Mouse (Mus musculus): ENCODE results near the gene Apoa4. TPM values are rescaled to one million over a fixed set of nuclear protein-coding genes. Genes with fewer than 3 reads are reported as not detected.

The Apoa4 gene
- polyA plus RNA-seq, 1 experiment, result not detected

DNA sequence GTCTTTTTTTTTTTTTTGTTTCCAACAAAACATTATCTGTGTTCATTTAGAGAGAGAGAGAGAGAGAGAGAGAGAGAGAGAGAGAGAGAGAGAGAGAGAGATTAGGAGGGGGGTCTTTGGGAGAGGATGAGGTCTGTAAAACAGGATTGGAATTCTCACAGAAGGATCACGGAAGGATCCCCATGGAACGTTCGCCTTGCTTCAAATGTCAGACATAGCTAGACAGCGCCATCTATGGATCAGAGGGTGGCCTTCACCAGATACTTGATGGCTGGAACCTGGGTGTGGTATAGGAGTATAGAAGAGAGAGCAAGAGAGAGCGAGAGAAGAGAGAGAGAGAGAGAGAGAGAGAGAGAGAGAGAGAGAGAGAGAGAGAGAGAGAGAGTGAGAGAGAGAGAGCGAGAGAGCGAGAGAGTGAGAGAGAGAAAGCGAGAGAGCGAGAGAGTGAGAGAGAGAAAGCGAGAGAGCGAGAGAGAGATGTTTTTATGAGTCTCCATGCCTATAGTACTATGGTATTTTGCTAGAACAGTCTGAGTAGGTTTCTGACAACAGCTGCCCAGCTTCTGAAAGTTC, 6.3 kb downstream of the Apoa4 start:
- TF ChIP-seq GATA1 (IDR thresholded peaks at IDR 0.05; ENCODE audit: low read length), result no peak

DNA sequence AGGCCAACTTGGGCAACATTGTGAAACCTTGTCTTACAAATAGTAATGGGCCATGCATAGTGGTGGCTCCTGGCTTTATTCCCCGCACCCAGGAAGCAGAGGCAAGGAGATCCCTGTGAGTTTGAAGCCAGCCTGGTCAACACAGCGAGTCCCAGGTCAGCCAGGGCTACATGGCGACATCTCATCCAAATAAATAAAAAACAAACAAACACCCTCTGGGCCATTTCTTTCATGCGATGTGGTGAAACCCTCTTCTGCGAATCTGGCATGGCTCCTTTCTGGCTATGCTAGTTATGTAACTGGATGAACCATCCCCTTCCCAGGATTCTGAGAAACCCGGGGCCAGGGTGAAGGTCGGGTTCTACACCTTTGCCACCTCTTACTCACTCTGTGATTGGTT, 15.7 kb downstream of the Apoa4 start:
- no peak for TF ChIP-seq GATA1 (IDR thresholded peaks at IDR 0.05; ENCODE audit: low read length)

DNA sequence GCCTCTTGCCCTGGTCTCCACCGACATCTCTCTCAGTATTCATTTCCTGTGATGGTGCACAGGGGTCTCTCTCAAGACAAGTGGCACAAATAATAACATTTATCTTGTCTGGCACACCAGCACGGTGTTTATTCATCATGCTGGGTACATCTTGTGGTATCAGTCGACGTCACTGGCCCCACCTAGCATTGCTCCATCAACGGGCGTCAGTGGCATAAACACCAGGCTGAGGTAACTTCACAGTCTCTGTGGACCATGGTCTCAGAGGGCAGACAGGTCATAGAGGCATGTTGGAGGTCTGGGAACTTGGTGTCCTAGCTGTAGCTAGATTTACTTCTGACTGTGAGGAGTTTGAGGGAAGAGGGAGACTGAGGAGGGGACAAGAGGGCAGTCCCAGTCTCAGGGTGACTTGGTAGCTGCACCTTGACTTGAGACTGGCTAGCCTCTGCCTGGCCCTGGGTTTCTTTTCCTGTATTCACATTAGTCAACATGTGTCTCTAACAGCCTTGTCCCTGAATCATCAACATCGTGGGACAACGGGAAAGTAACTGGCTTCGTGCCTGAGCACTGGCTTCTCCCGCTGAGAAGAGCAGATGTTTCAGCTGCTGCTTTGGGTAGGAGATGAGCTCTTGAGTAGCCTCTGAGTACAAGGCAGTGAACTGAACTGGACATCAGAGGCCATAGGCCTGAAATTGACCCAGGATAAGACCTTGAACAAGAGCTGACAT, 16.3 kb downstream of the Apoa4 start:
- no peak for TF ChIP-seq GATA1 (IDR thresholded peaks at IDR 0.05; ENCODE audit: low read length)

DNA sequence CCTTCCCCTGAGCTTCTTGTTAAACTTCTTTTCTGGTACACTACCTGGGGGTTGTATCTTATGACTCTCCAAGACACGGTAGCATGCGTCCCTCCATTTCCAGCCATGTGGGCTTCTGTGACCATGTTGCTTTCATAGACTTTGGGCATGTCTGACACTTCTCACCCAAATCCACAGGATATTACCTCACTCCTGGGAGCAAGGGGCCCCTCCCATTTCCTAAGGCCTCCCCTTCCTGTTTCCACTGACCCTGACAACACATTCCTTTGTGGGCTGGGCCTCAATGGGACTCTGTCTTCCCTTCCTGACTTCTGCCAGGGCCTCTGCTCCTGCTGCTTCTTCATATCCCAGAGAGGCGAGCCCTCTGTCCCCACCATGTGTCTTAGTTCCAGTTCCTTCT, 17.1 kb downstream of the Apoa4 start:
- TF ChIP-seq GATA1 (IDR thresholded peaks at IDR 0.05; ENCODE audit: low read length), result no peak

DNA sequence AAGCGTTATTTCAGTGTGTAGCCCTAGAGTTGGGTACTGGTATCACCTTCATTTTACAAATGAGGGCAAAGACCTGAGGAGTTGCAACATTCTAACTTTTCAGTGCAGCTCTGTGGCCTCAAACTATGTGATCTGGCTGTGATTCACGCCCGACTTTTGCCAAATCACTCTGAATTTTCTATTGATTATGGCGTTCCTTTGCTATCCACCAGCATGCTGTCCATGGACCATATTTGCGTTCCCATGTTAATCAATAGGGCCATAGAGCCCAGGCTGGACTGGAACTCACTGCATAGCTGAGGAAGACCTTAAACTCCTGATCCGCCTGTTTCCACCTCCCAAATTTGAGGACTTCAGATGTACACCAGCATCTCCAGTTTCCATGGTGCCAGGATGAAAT, 18.6 kb downstream of the Apoa4 start:
- no peak for TF ChIP-seq GATA1 (IDR thresholded peaks at IDR 0.05; ENCODE audit: low read length)

DNA sequence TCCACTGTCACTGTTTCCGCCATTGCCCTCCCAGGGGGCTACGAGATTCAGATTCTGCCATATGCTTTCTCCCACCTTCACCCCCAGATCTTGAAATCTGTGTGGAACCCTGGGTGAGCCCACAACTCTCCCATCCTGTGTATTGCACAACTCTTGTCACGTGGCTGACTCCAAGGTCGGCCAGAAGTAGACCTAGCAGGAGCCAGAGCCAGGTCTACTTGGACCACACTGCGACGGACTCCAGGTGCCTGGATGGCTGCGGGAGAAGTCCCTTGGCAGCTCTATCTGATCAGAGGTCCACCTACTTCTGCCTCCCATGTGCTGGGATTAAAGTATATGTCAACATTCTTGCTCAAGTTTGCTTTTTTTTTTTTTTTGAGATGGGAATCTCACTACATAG, 20.6 kb downstream of the Apoa4 start:
- TF ChIP-seq GATA1 (IDR thresholded peaks at IDR 0.05; ENCODE audit: low read length), result no peak

DNA sequence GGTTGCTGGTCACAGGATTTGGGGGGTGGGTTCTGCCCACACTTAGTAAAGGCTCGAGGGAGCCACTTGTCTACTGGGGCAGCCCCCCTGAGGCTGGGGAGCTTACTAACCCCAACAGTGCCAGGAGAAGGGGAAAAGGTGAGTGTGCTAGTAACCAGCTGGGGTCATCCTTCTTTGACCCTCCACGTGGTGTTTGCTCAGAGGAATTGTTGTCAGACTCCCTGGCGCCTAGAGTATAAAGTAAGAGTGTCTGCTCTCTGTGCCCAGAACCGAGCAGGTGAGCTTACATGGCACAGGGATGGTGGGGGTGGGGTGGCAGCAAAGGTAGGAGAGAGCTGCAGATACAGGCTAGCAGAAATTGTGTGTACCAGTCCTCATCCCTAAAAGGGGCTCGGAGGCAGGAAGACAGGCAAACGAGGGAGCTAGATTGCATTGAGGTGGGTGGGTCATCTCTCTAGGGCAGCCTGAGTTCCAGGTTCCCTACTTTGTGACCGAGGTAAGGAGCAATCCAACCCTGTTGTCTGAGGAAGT, 27.9 kb downstream of the Apoa4 start, which contains the start of gene Apoa5:
Gene Apoa5 (plus strand): TSS at position 291 of the 531 bp plus-strand sequence.
- TF ChIP-seq GATA1 (IDR thresholded peaks at IDR 0.05; ENCODE audit: low read length), result no peak

DNA sequence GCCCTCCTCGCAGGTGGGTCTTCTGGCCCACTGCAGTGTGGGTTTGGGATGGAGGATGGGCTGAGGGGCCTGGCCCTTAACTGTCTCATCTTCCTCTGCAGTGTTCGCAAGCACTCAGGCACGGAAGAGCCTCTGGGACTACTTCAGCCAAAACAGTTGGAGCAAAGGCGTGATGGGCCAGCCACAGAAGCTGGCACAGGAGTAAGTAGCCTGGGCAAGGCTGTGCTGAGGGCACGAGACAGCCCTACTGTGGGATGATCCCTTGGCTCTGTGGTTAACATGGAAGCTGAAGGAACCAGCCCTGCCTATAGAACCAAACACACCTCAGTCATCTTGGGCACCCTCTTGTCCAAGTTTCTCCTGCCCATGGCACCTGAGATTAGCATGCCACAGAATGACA, 28.6 kb downstream of the Apoa4 start:
- TF ChIP-seq GATA1 (IDR thresholded peaks at IDR 0.05; ENCODE audit: low read length), result no peak

DNA sequence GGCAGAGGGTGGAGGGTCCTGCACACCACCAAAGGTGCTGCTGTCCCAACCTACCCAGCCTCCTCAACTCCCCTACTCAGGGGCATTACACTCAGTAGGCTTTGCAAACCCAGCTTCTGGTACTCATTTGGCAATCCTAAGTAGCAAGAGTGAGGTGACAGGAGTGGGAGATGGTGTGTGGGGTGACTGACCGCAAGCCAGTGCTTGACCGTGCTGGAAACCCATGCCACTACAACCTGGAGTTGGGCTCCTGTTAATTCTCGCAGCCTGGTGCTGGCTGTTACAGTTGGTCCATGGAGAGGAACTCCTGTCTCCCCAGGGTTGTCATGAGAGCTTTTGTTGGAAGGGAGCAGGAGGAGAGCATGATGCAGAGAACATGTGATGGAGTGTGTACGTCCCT, 30.3 kb downstream of the Apoa4 start:
- no peak for TF ChIP-seq GATA1 (IDR thresholded peaks at IDR 0.05; ENCODE audit: low read length)

DNA sequence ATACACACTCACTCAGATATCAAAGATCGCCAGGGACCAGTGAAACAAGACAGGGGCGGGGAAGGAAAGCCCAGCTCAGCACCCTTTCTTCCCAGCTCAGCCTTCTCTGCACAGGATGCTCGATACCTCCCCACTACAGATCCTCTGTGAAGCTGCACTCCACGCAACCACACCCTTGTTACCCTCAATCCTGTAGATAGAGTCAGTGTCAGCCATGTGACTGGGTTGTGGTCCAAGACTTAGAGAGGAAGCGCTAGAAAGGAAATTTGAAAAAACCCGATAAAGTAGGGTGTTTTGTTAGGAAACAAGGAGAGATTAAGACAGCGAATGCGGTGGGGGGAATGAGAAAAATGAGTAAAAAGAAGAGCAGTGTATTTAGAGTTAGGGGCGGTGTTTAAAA, 31.6 kb downstream of the Apoa4 start:
- TF ChIP-seq GATA1 (IDR thresholded peaks at IDR 0.05; ENCODE audit: low read length), result no peak

DNA sequence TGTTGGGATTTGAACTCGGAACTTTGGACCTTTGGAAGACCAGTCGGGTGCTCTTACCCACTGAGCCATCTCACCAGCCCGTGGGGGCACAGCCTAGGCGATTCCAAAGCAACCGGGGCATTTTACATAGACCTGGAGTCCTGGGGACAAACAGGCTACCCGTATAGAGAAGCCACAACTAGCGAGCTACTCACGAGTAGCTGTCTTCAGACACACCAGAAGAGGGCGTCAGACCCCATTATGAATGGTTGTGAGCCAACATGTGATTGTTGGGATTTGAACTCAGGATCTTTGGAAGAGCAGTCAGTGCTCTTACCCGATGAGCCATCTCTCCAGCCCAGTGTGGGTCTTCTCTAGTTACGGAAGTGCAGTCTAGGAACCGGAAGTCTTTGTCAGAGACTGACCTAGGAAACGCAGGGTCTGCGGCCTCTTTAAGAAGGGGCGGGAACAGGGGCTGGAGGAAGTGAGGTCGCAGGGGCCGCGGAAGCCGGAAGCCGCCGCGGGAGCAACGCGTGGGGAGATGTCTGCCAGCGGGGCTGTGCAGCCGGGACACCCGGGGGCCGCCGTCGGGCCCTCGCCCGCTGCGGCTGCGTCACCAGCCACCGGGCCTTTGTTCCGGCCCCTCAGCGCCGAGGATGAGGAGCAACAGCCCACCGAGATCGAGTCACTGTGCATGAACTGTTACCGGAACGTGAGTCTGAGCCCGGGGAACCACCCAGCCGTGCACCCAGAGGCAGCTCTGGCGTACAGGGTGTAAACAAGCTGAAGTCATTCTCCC, 32.4 kb downstream of the Apoa4 start, which contains the start of gene Zpr1:
Gene Zpr1 (plus strand): TSS at position 388 of the 778 bp plus-strand sequence.
- TF ChIP-seq GATA1 (IDR thresholded peaks at IDR 0.05; ENCODE audit: low read length), result no peak

DNA sequence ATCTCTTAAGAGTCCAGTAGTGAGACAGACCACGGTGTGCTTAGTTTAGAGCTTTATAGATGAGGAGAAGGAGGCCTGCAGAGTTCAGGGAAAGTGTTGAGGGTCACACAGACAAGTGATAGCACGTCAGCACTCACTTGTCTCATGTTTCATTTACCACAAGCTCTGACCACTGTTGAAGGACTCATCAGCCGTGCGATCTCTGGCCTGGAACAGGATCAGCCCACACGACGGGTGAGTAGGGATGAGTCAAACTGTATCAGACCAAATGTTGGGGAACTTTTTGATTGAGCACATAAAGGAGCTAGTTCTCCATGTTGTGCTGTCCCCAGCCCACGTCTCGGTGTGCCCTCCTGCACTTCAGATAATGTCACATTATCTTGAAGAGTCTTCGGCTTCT, 34.0 kb downstream of the Apoa4 start:
- TF ChIP-seq GATA1 (IDR thresholded peaks at IDR 0.05; ENCODE audit: low read length), result no peak

DNA sequence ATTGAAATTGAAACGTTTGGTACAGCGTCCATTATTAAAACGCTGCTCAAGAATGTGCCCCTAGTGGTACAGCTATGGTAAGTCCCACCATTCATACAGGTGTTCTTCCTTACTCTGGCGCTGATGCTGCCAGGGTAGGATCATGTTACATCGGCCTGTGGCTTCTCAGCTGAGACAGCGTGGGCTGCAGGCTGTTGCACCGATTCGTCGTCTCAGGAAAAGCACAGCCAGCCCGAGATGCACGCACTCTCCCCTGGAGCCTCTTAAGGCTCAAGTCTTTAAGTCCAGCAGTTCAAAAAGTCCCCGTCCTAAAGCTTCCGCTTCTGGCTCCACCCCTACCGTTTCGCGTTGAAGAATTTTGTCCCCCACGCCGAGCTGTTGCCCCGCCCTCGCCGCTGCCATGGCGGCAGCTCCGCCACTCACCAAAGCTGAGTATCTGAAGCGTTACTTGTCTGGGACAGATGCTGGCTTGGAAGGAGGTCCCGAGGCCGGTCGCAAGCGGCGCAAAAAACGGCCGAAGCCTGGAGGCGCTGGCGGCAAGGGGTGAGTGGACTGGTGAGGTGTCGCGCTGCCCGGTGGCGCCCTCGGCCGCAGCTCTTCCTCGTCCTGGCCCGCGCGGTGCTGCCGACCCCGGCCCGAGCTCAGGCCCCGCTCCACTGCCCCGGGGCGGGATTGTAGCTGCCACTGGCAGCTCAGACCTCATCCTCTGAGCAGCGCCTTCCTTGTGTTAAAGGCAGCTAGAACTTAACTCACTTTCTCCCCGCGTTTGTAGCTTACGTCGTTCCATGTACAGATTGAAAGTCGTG, 42.3 kb downstream of the Apoa4 start, which contains the start of gene Bud13:
Gene Bud13 (plus strand): TSS at position 378 of the 806 bp plus-strand sequence.
- TF ChIP-seq GATA1 (IDR thresholded peaks at IDR 0.05; ENCODE audit: low read length), result no peak

Other genes with a start within 250 kb of the Apoa4 start
- 154 and 210 TPM in 2 replicates for gene Pafah1b2, start 228.0 kb upstream of the Apoa4 start, polyA plus RNA-seq (2012)
- gene Sik3, start 227.9 kb upstream of the Apoa4 start, polyA plus RNA-seq (2012), result 41.0 and 45.4 TPM in 2 replicates
- gene Apoa1, start 12.1 kb upstream of the Apoa4 start, polyA plus RNA-seq (2012), result 0.17 and 0.26 TPM in 2 replicates
- gene Apoc3, start 5.1 kb upstream of the Apoa4 start, polyA plus RNA-seq (2012), result not detected in 2 replicates
- not detected in 2 replicates for gene Apoa5, start 27.9 kb downstream of the Apoa4 start, polyA plus RNA-seq (2012)
- gene Zpr1, start 32.4 kb downstream of the Apoa4 start, polyA plus RNA-seq (2012), result 36.6 and 47.4 TPM in 2 replicates
- gene Bud13, start 42.3 kb downstream of the Apoa4 start, polyA plus RNA-seq (2012), result 18.0 and 23.5 TPM in 2 replicates
- not detected in 2 replicates for gene 4931429L15Rik, start 79.3 kb downstream of the Apoa4 start, polyA plus RNA-seq (2012)

Data from G1E-ER4 (cell line).